Mouse (Mus musculus) embryonic facial prominence, embryonic 14.5 days (tissue): ENCODE results near the gene Clec12b. TPM values are rescaled to one million over a fixed set of nuclear protein-coding genes. Genes with fewer than 3 reads are reported as not detected.

ENCODE experiments used
- ATAC-seq: fragments of 200-750 bp; cut with Nextera tagmentation; 2 replicates; pipeline ENCODE4 v1.8.0; 2017; ENCODE audit warnings: low read depth, moderate number of reproducible peaks, moderate TSS enrichment
- DNase-seq: peaks from one replicate; pipeline ENCODE4 v3.0.0-alpha.2; 2015; ENCODE audit warnings: low spot score
- H3K27ac ChIP-seq: fragments of 300-500 bp; sonication (generic); replicated peaks from 2 replicates; pipeline ENCODE4 v1.5.1; 2014; ENCODE audit warnings: low read depth, mild to moderate bottlenecking, low read length, moderate library complexity
- H3K27me3 ChIP-seq: fragments of 300-500 bp; sonication (generic); replicated peaks from 2 replicates; pipeline ENCODE4 v1.6.1; 2014; ENCODE audit warnings: low read length; ENCODE audit not compliant: control insufficient read depth, insufficient read depth
- H3K36me3 ChIP-seq: fragments of 300-500 bp; sonication (generic); 2 replicates; pipeline ENCODE4 v1.6.1; 2014; ENCODE audit warnings: low read length, mixed read lengths; ENCODE audit not compliant: control insufficient read depth, insufficient read depth
- H3K4me1 ChIP-seq: fragments of 300-500 bp; sonication (generic); 2 replicates; pipeline ENCODE4 v1.6.1; 2014; ENCODE audit warnings: antibody characterized with exemption, low read length; ENCODE audit not compliant: control insufficient read depth, insufficient read depth
- H3K4me2 ChIP-seq: fragments of 300-500 bp; sonication (generic); 2 replicates; pipeline ENCODE4 v1.6.1; 2014; ENCODE audit warnings: low read depth, mild to moderate bottlenecking, low read length, moderate library complexity, mixed read lengths
- H3K4me3 ChIP-seq: fragments of 300-500 bp; sonication (generic); 2 replicates; pipeline ENCODE4 v1.5.1; 2014; ENCODE audit warnings: low read depth, mild to moderate bottlenecking, low read length
- H3K9ac ChIP-seq: fragments of 300-500 bp; sonication (generic); 2 replicates; pipeline ENCODE4 v1.6.1; 2014; ENCODE audit warnings: low read depth, mild to moderate bottlenecking, low read length, moderate library complexity, mixed read lengths
- H3K9me3 ChIP-seq: fragments of 300-500 bp; sonication (generic); 2 replicates; pipeline ENCODE4 v1.6.1; 2016; ENCODE audit warnings: low read length; ENCODE audit not compliant: control insufficient read depth
- WGBS: fragments of 180-500 bp; shearing (Covaris S2); extraction: QIAGEN DNeasy Blood & Tissue Kit; methylation state at CpG from one replicate; pipeline ENCODE4 v1.1.7; 2014; 5-methylcytosine and 5-hydroxymethylcytosine counted together
- polyA plus RNA-seq: library from polyadenylated mRNA; unstranded; fragments of >200 nt; fragmentation: Nextera tagmentation; extraction: Ambion mirVana; gene quantifications from 2 replicates; pipeline ENCODE4 v1.2.1, GENCODE M21; 2014

Clec12b gene
- polyA plus RNA-seq, result 0.21 TPM in 1 of 2 replicates, not detected in the other

GRCm38 (mm10) chr6:129385774-129386173 is at the start of gene Clec12b:
TSS of gene Clec12b (minus strand) at chr6:129385874.
- no peak for ATAC-seq
- Histone ChIP-seq H3K4me1 (no peaks in the 10 kb centered on the region), H3K4me2 (no peak within 1 kb of the TSS), H3K9me3 (no peaks in the 10 kb centered on the region), H3K27me3 (no peaks in the 10 kb centered on the region), H3K27ac (no peak within 1 kb of the TSS), H3K4me3 (no peak within 1 kb of the TSS), H3K9ac (no peak within 1 kb of the TSS), H3K36me3 (no peaks in the 10 kb centered on the region)
- 87% methylated on average over 2 of the region's 2 CpGs for WGBS
- DNase-seq, result no peak

GRCm38 (mm10) chr6:129434239-129434638 is 48.6 kb upstream of the Clec12b start:
- Histone ChIP-seq H3K36me3 (no peaks in the 10 kb centered on the region), H3K9me3 (no peaks in the 10 kb centered on the region), H3K27me3 (no peaks in the 10 kb centered on the region), H3K4me3 (no peak overlapping the region), H3K4me1 (no peaks in the 10 kb centered on the region), H3K27ac (no peak overlapping the region), H3K9ac (no peak overlapping the region), H3K4me2 (no peak overlapping the region)
- ATAC-seq (no peak), DNase-seq (no peak)
- 77% methylated on average over 5 of the region's 5 CpGs for WGBS

GRCm38 (mm10) chr6:129427281-129427680 is 41.6 kb upstream of the Clec12b start:
- DNase-seq, result no peak
- H3K9ac ChIP-seq, result no peak overlapping the region
- H3K4me3 ChIP-seq, result no peak overlapping the region
- H3K27me3 ChIP-seq, result no peaks in the 10 kb centered on the region
- no peak for ATAC-seq
- no peak overlapping the region for H3K4me2 ChIP-seq
- H3K9me3 ChIP-seq, result no peaks in the 10 kb centered on the region
- H3K36me3 ChIP-seq, result no peaks in the 10 kb centered on the region
- 75% methylated on average over 4 of the region's 4 CpGs for WGBS
- H3K4me1 ChIP-seq, result 0 out of 2 replicates have a peak, but pooled peaks cover 7% of the 10 kb centered on the region
- H3K27ac ChIP-seq, result no peak overlapping the region

GRCm38 (mm10) chr6:129425812-129426211 is 40.1 kb upstream of the Clec12b start:
- H3K27me3 ChIP-seq, result no peaks in the 10 kb centered on the region
- ATAC-seq (no peak), DNase-seq (peak; percentile 22)
- H3K4me2 ChIP-seq, result no peak overlapping the region
- 23% methylated on average over 5 of the region's 5 CpGs for WGBS
- no peak overlapping the region for H3K4me3 ChIP-seq
- H3K9me3 ChIP-seq, result no peaks in the 10 kb centered on the region
- no peak overlapping the region for H3K9ac ChIP-seq
- H3K36me3 ChIP-seq, result no peaks in the 10 kb centered on the region
- H3K4me1 ChIP-seq, result 0 out of 2 replicates have a peak, but pooled peaks cover 7% of the 10 kb centered on the region
- no peak overlapping the region for H3K27ac ChIP-seq

DNA sequence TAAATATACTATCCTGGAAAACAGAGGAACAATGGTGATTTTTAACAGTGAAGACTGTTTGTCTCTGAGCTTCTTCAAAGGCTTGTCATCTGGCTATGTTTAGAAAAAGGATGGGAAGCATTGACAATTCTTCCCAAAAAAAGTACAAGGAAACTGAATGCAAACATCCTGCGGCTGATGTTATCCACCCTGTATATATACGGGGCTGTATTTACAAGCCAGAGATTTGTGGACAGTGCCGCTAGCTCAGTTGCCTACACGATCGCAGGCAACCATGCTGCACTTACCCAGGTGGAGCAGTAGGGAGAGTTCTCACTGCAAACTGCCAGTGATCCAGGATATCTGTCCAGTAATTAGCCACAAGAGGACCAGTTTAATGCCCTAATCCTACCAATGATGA is 39.5 kb upstream of the Clec12b start:
- no peak overlapping the region for H3K9ac ChIP-seq
- H3K27me3 ChIP-seq, result no peaks in the 10 kb centered on the region
- H3K4me2 ChIP-seq, result no peak overlapping the region
- whole genome bisulfite sequencing, result 66% methylated on average over 5 of the region's 5 CpGs
- DNase-seq (peak; percentile 2), ATAC-seq (no peak)
- H3K27ac ChIP-seq, result no peak overlapping the region
- no peaks in the 10 kb centered on the region for H3K9me3 ChIP-seq
- 0 out of 2 replicates have a peak, but pooled peaks cover 7% of the 10 kb centered on the region for H3K4me1 ChIP-seq
- no peak overlapping the region for H3K4me3 ChIP-seq
- H3K36me3 ChIP-seq, result no peaks in the 10 kb centered on the region

DNA sequence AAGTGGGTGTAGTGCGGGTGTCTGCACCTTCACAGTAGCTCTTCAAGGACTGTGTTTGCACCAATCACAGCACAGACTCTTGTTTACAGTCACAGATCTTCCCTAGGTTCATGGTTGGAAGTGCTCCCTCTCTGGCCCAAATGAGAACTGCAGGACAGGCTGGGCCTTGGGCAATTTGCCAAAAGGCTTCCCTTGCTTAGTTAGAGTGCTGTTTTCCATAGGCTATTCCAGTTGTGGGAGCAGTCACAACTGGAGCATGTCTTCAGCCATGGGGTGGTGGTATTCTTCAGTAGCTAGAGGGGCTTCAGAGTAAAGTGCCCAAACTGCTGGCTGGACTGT is 38.0 kb upstream of the Clec12b start:
- Histone ChIP-seq H3K27me3 (no peaks in the 10 kb centered on the region), H3K9me3 (no peaks in the 10 kb centered on the region), H3K9ac (no peak overlapping the region), H3K36me3 (no peaks in the 10 kb centered on the region), H3K4me3 (no peak overlapping the region), H3K4me1 (0 out of 2 replicates have a peak, but pooled peaks cover 7% of the 10 kb centered on the region), H3K27ac (no peak overlapping the region), H3K4me2 (no peak overlapping the region)
- peak; percentile 76 for ATAC-seq
- DNase-seq, result peak; percentile 37
- WGBS, result 0% methylated on average over 1 of the region's 1 CpGs

DNA sequence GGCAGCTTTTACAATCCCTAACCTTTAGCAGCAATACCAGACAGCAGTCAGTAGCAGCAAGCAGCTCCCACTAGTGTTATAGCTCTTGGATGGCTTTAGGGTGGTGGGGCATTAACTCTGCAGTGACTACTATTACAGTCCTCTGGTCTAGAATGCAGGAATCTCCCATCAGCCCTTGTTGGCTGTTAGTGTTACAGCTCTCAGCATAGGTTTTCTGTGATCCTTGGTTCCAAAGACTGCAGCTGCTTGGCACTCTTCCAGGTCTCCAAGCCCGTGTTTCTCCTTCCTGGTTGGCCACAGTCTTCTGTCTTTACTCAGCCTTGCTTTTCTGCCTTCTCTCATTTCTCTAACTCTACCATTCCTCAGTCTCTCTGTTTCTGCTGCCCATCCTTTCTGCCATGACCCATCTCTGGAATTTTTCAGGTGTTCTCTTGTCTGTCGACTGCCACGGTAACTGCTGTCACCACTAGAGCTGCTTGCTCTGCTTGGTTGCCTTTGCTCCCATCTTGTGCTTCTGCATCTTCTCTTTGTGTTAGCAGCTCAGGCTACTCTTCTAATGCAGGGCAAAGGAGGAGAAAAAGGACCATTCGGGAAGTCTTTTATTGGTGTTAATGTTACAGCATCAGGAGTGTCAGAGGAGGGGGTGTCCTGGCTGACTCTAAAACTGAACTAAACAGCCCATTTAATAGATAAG is 37.5 kb upstream of the Clec12b start:
- 59% methylated on average over 4 of the region's 4 CpGs for WGBS
- peak; percentile 89 for DNase-seq

DNA sequence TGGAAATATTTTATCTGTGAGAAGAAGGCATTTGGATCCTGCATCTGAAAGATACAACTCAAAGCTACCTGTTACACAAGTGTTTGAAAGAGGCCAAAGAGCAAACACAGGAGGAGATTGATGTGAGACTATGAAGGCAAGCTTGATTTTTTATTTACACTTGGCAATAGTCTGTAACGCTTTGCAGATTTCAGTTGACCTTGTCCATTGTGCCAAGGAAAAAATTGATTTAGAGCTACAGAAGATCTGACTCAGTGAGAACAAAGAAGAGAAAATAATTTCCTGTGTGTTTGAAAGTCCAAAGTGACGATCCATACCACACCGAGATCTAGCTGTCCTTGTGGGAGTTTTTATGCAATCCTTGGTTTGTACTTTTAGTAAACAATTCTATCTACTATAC is 36.6 kb upstream of the Clec12b start:
- Histone ChIP-seq H3K27me3 (no peaks in the 10 kb centered on the region), H3K4me3 (no peak overlapping the region), H3K9ac (no peak overlapping the region), H3K36me3 (no peaks in the 10 kb centered on the region), H3K4me1 (0 out of 2 replicates have a peak, but pooled peaks cover 7% of the 10 kb centered on the region), H3K4me2 (no peak overlapping the region), H3K9me3 (no peaks in the 10 kb centered on the region), H3K27ac (no peak overlapping the region)
- DNase-seq, result no peak
- WGBS, result 86% methylated on average over 3 of the region's 3 CpGs
- ATAC-seq, result no peak

More for the DNA sequence above, 37.5 kb upstream of the Clec12b start:
- Histone ChIP-seq H3K27me3 (no peaks in the 10 kb centered on the region), H3K9ac (no peak overlapping the region), H3K36me3 (no peaks in the 10 kb centered on the region), H3K4me2 (no peak overlapping the region), H3K27ac (0 out of 2 replicates have a peak overlapping the region, but pooled peaks have one; percentile 0), H3K4me1 (0 out of 2 replicates have a peak, but pooled peaks cover 7% of the 10 kb centered on the region), H3K9me3 (no peaks in the 10 kb centered on the region), H3K4me3 (no peak overlapping the region)
- ATAC-seq, result peak; percentile 92

DNA sequence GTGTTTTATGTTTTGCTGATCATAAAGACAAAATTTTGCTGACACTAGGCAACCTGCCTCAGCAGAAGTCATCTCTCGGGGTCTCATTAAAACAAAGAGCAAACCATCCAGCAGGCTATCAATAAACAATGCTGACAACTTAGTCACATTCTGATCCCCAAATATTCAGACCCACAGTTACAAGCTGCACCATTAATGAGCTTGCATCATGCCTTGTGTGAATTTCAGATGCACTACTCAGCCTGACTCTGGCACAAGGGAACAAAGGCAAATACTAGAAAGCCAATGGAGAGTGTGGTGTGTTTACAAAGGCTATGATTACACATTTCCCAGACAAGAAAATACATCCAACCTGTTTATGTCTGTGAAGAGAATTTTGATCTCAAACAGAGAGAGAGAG is 28.5 kb upstream of the Clec12b start:
- no peak overlapping the region for H3K27ac ChIP-seq
- no peaks in the 10 kb centered on the region for H3K4me1 ChIP-seq
- DNase-seq (no peak), ATAC-seq (no peak)
- no peak overlapping the region for H3K9ac ChIP-seq
- WGBS, result 72% methylated on average over 1 of the region's 1 CpGs
- H3K4me2 ChIP-seq, result no peak overlapping the region
- no peaks in the 10 kb centered on the region for H3K36me3 ChIP-seq
- no peaks in the 10 kb centered on the region for H3K9me3 ChIP-seq
- no peaks in the 10 kb centered on the region for H3K27me3 ChIP-seq
- H3K4me3 ChIP-seq, result no peak overlapping the region
